Comparison of ENCODE assay signal across 10 mouse cellular contexts in the genomic region with DNA sequence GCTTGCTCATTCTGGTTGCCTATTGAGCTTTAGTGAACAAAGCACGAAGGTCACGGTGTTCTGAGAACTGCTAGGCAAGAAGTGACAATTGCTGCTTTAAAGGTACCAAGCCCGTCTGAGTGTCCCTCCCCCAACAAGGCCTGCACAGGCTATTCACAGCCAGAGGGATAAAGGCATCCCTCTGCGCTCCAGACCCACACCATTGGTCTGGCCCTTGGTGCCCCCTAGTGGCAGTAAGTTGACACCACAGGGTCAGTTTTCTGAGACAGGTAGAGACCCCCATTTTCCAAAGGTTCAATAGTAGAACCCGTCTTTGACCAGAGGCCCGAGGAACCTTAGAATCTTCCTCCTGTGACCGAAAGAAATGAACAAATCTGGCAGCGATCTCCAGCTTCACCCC. TPM values are rescaled to one million over a fixed set of nuclear protein-coding genes. Genes with fewer than 3 reads are reported as not detected.
A peak's percentile ranks its signal among the peaks of the same experiment; 100 is the strongest.
DNase-seq lines count a peak whose midpoint lies in the region; ATAC-seq and TF ChIP-seq lines count a peak whose summit lies in the region.
"Had no signal": no experiment of that assay in that cellular context is flagged by ENCODE, and none has a peak within 500 bp of the region (broad histone marks: within the 10 kb centered on the region; RNA-seq: fewer than 3 reads in every experiment).

No protein-coding gene starts in this region.

- H3K27me3 ChIP-seq in limb, embryonic 11.5 days (ENCODE audit: control insufficient read depth, insufficient read depth, low read length): no peaks in the 10 kb centered on the region
- H3K27me3 ChIP-seq in splenic B cell, adult 2 months (ENCODE audit: control insufficient read depth, insufficient read depth, low read length, poor library complexity, severe bottlenecking): no peaks in the 10 kb centered on the region

- H3K27ac ChIP-seq in left cerebral cortex, adult 2 months: no peak overlapping the region
- no peak overlapping the region for H3K27ac ChIP-seq in limb, embryonic 11.5 days (replicated peaks; ENCODE audit: low read depth, low read length)

- no peak for DNase-seq in left cerebral cortex, adult 2 months (ENCODE audit: extremely low spot score in 1 of 2, low spot score in 2 of 2)
- no peak for DNase-seq in left cerebral cortex, adult 11 months (ENCODE audit: low spot score)
- DNase-seq in WW6 (ENCODE audit: low read depth, low spot score): peak; percentile 31
- peak; percentile 22 for DNase-seq in embryo, embryonic 9.5 days (ENCODE audit: extremely low spot score)
- DNase-seq in limb, embryonic 11.5 days (ENCODE audit: low spot score): peak; percentile 28
- peak; percentile 3 for DNase-seq in splenic B cell, adult 2 months (ENCODE audit: low read depth, low spot score)
- no peak for DNase-seq in gastrocnemius, postnatal 14 days

- ATAC-seq in limb, embryonic 11.5 days (ENCODE audit: insufficient number of reproducible peaks, low FRiP score, low TSS enrichment, low read depth): no peak

- 48% methylated on average over 8 of the region's 8 CpGs for WGBS in limb, embryonic 11.5 days

- peak; percentile 63 for TF ChIP-seq CTCF in left cerebral cortex, adult 2 months (IDR thresholded peaks at IDR 0.05)

- no peaks in the 10 kb centered on the region for H3K9me3 ChIP-seq in limb, embryonic 11.5 days (ENCODE audit: control insufficient read depth, low read length)

- H3K4me3 ChIP-seq in left cerebral cortex, adult 2 months: no peak overlapping the region
- H3K4me3 ChIP-seq in limb, embryonic 11.5 days (ENCODE audit: low read depth, low read length): no peak overlapping the region
- H3K4me3 ChIP-seq: erythroblast, embryonic 14.5 days had no signal

- no peak overlapping the region for H3K4me2 ChIP-seq in limb, embryonic 11.5 days (ENCODE audit: low read depth, severe bottlenecking)

- no peaks in the 10 kb centered on the region for H3K36me3 ChIP-seq in limb, embryonic 11.5 days (ENCODE audit: control insufficient read depth, insufficient read depth, low read length)
- no peaks in the 10 kb centered on the region for H3K36me3 ChIP-seq in splenic B cell, adult 2 months (ENCODE audit: control insufficient read depth, insufficient read depth, low read length, poor library complexity, severe bottlenecking)

- intact Hi-C loops in left cerebral cortex, adult 2 months (cut with DNase I): no loop called here
- intact Hi-C loops in gastrocnemius, postnatal 14 days (cut with DNase I; ENCODE audit: low total_unique reads): no loop called here

- H3K4me1 ChIP-seq in limb, embryonic 11.5 days (ENCODE audit: control insufficient read depth, insufficient read depth, low read length): no peaks in the 10 kb centered on the region

- no peak overlapping the region for H3K9ac ChIP-seq in limb, embryonic 11.5 days (ENCODE audit: low read length)

RNA-seq across cellular contexts. Expression of gene Serpina12, which starts 14.3 kb away (rescaled TPM):
- total RNA-seq in left cerebral cortex, adult 2 months (2021): not detected
- not detected in 2 replicates for polyA plus RNA-seq in limb, embryonic 11.5 days (2014; fragmentation: Nextera tagmentation; extraction: Ambion mirVana)
- not detected for total RNA-seq in gastrocnemius, postnatal 14 days (2021)
- polyA plus RNA-seq: erythroblast, embryonic 14.5 days; stomach, embryonic 16.5 days had no signal

RNA-seq across cellular contexts. Expression of gene Serpina9, which starts 16.4 kb away (rescaled TPM):
- 1 to 10 TPM; 1.0 to 3.7 TPM for total RNA-seq in left cerebral cortex, adult 2 months (2021)
- polyA plus RNA-seq in limb, embryonic 11.5 days (2014; fragmentation: Nextera tagmentation; extraction: Ambion mirVana): not detected in 2 replicates
- not detected for total RNA-seq in gastrocnemius, postnatal 14 days (2021)
- polyA plus RNA-seq: erythroblast, embryonic 14.5 days; liver, embryonic 16.5 days had no signal

RNA-seq across cellular contexts. Expression of gene Serpina11, which starts 40.2 kb away (rescaled TPM):
- total RNA-seq in left cerebral cortex, adult 2 months (2021): not detected
- polyA plus RNA-seq in limb, embryonic 11.5 days (2014; fragmentation: Nextera tagmentation; extraction: Ambion mirVana): not detected in 2 replicates
- total RNA-seq in gastrocnemius, postnatal 14 days (2021): not detected
- polyA plus RNA-seq: erythroblast, embryonic 14.5 days had no signal

Comparison
In these comparisons a context has a peak if more than half of its experiments do, and no peak if none do; other contexts are left out.
1. DNase-seq: peak in WW6 (single experiment), embryo, embryonic 9.5 days (single experiment), limb, embryonic 11.5 days (single experiment) and splenic B cell, adult 2 months (single experiment); none in left cerebral cortex, adult 2 months (0 of 2), left cerebral cortex, adult 11 months (single experiment) and gastrocnemius, postnatal 14 days (single experiment).